Mouse (Mus musculus) erythroblast, embryonic 14.5 days (primary cell): ENCODE measurements around the gene Farsb.

Experiments
- GATA1 ChIP-seq: IDR thresholded peaks from 2 replicates; pipeline ENCODE4 v1.6.1; 2012; ENCODE audit warnings: low read length, inconsistent platforms, mixed read lengths
- TAL1 ChIP-seq: IDR thresholded peaks from 3 replicates; pipeline ENCODE4 v1.6.1; 2012; ENCODE audit warnings: low read length, inconsistent platforms, mixed read lengths

- no peak for TF ChIP-seq GATA1
- no peak for TF ChIP-seq TAL1
Measured at GRCm38 (mm10) chr1:78401413-78401812, 87.3 kb downstream of the Farsb start.
